Mouse (Mus musculus) limb, embryonic 15.5 days (tissue): ENCODE results near the gene Zbtb7a. TPM values are rescaled to one million over a fixed set of nuclear protein-coding genes. Genes with fewer than 3 reads are reported as not detected.
A peak's percentile ranks its signal among the peaks of the same experiment; 100 is the strongest.
"Not testable (repeated sequence)": the region's sequence is repeated elsewhere in the genome, so short reads cannot be mapped to it uniquely, and the experiment has no call there.

Experiments used
- ATAC-seq: fragments of 200-750 bp; cut with Nextera tagmentation; 2 replicates; pipeline ENCODE4 v1.8.0; 2017; ENCODE audit warnings: low read depth, moderate TSS enrichment; ENCODE audit not compliant: insufficient number of reproducible peaks, low FRiP score, low TSS enrichment
- H3K27ac ChIP-seq: fragments of 300-500 bp; sonication (generic); 2 replicates; pipeline ENCODE4 v1.5.1; 2015; ENCODE audit warnings: moderate library complexity, mild to moderate bottlenecking, inconsistent platforms
- H3K27me3 ChIP-seq: fragments of 300-500 bp; sonication (generic); 2 replicates; pipeline ENCODE4 v1.6.1; 2015; ENCODE audit warnings: inconsistent platforms
- H3K36me3 ChIP-seq: fragments of 300-500 bp; sonication (generic); 2 replicates; pipeline ENCODE4 v1.6.1; 2015; ENCODE audit warnings: inconsistent platforms
- H3K4me1 ChIP-seq: fragments of 300-500 bp; sonication (generic); 2 replicates; pipeline ENCODE4 v1.6.1; 2015; ENCODE audit warnings: inconsistent platforms
- H3K4me2 ChIP-seq: fragments of 300-500 bp; sonication (generic); 2 replicates; pipeline ENCODE4 v1.6.1; 2015; ENCODE audit warnings: mild to moderate bottlenecking, inconsistent platforms
- H3K4me3 ChIP-seq: fragments of 300-500 bp; sonication (generic); 2 replicates; pipeline ENCODE4 v1.5.1; 2015; ENCODE audit warnings: mild to moderate bottlenecking, inconsistent platforms
- H3K9ac ChIP-seq: fragments of 300-500 bp; sonication (generic); 2 replicates; pipeline ENCODE4 v1.6.1; 2015; ENCODE audit warnings: inconsistent platforms
- H3K9me3 ChIP-seq: fragments of 300-500 bp; sonication (generic); 2 replicates; pipeline ENCODE4 v1.6.1; 2016; ENCODE audit warnings: inconsistent platforms
- WGBS: fragments of 180-500 bp; shearing (Covaris S2); methylation state at CpG from one replicate; pipeline ENCODE4 v1.1.7; 2015; 5-methylcytosine and 5-hydroxymethylcytosine counted together
- polyA plus RNA-seq: library from polyadenylated mRNA; unstranded; fragments of >200 nt; fragmentation: Nextera tagmentation; extraction: Ambion mirVana; gene quantifications from 2 replicates; pipeline ENCODE4 v1.2.1, GENCODE M21; 2015

The Zbtb7a gene
- polyA plus RNA-seq, 1 experiment from 2014 or later: 61.4 TPM

DNA sequence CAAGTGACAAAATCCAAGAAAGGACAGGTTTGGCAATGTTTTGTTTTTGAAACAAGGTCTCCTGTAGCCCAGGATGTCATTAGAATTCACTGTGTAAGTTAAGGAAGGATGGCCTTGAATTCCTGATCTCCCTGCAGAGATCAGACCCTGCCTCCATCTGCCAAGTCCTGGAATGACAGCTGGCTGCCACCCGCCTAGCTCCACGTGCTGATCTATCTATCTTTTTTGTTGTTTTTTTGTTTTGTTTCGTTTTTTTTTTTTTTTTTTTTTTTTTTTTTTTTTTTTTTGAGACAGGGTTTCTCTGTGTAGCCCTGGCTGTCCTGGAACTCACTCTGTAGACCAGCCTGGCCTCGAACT is 40.3 kb downstream of the Zbtb7a start:
- Histone ChIP-seq H3K36me3 (peaks cover 26% of the 10 kb centered on the region), H3K4me2 (peak overlapping the region; percentile 49), H3K4me3 (peak overlapping the region; percentile 34), H3K4me1 (peaks cover 59% of the 10 kb centered on the region), H3K27ac (peak overlapping the region; percentile 91)
- 14% methylated on average over 4 of the region's 4 CpGs for WGBS
- ATAC-seq, H3K9ac ChIP-seq, H3K9me3 ChIP-seq, H3K27me3 ChIP-seq: not testable (repeated sequence)

DNA sequence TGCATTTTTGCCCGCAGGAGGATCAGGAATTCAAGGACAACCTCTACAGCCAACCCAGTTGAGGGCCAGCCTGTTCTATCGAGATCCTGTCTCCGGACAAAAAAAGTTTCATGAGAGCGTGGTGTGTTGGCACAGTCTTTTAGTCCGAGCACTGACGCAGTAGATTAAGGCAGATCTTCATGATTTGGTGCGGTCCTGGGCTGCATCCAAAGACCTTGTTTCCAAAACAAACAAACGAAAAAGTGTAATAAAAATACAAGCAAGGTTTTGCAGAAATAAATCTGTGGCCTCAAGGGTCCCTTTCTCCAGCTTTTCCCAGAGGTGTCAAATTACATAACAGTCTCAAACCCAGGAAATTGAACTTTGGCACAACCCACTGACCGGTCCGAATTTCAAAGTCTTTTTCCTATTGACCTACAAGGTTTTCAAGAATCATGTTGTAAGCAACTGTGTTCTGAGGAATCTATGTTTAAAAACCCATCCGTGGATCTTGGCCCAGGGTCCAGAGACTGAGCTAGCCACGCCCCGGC is 41.0 kb downstream of the Zbtb7a start:
- Histone ChIP-seq H3K4me2 (peak overlapping the region; percentile 69), H3K27ac (peak overlapping the region; percentile 91), H3K4me3 (peak overlapping the region; percentile 70), H3K9ac (no peak overlapping the region), H3K36me3 (peaks cover 33% of the 10 kb centered on the region), H3K4me1 (peaks cover 65% of the 10 kb centered on the region), H3K27me3 (no peaks in the 10 kb centered on the region), H3K9me3 (no peaks in the 10 kb centered on the region)
- WGBS: 3% methylated on average over 13 of the region's 13 CpGs
- ATAC-seq: peak; percentile 10; the same call in 1 of the 2 replicates

DNA sequence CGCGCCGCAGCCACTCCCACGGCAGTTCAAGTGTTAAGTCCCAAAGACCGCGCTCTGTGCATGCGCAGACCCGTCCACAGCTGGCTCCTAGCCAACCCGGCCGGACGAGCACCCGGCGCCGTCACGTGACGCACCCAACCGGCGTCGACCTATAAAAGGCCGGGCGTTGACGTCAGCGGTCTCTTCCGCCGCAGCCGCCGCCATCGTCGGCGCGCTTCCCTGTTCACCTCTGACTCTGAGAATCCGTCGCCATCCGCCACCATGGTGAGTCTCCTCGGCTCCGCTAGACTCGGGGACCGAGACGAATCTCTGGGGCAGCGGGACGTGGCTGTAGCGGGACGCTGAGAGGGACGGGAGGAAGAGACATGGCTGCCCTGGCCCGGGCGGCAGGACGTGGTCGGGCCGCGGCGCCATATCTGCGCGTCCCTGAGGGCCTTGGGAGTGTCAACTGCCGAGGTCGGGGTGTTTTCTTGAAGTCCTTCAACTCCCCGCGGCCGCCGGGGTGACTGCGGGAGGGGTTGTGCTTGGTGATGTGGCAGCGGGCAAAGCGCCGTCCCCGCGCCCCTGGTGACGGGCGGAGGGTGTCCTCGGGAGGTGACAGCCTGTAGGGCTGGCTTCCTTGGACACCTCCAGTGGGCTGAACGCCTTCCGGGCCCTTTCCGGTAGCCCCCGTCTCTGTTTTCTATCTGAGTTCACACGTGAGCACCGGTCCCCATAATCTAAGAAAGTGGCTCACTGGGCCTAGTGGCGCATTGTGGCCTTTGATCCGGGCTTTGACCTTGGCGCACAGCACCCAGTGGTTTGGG is 41.6 kb downstream of the Zbtb7a start, which contains the start of gene Eef2:
Gene Eef2 (plus strand): TSS at position 166 of the 806 bp plus-strand sequence.
- ATAC-seq: peak; percentile 78
- no peaks in the 10 kb centered on the region for H3K9me3 ChIP-seq
- peak within 1 kb of the TSS; percentile 91 for H3K27ac ChIP-seq
- H3K4me2 ChIP-seq: peak within 1 kb of the TSS; percentile 69
- no peaks in the 10 kb centered on the region for H3K27me3 ChIP-seq
- H3K9ac ChIP-seq: peak within 1 kb of the TSS; percentile 71
- under 1% methylated on average over 77 of the region's 77 CpGs for WGBS
- H3K36me3 ChIP-seq: peaks cover 40% of the 10 kb centered on the region
- peaks cover 71% of the 10 kb centered on the region for H3K4me1 ChIP-seq
- H3K4me3 ChIP-seq: peak within 1 kb of the TSS; percentile 70

DNA sequence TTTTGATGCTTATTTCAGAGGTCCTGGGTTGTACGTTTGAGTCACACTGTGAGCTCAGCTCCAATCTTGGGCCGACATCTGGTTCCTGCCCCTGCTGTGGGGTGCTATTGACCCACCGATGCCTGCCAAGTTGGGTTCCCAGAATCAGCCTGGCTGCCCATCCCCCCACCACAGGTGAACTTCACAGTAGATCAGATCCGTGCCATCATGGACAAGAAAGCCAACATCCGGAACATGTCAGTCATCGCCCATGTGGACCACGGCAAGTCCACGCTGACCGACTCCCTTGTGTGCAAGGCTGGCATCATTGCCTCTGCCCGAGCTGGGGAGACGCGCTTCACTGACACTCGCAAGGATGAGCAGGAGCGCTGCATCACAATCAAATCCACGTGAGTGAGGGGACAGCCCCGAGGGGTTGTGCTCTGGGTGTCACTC is 42.5 kb downstream of the Zbtb7a start:
- Histone ChIP-seq H3K4me1 (peaks cover 80% of the 10 kb centered on the region), H3K9me3 (no peaks in the 10 kb centered on the region), H3K27ac (peak overlapping the region; percentile 91), H3K9ac (peak overlapping the region; percentile 71), H3K4me2 (peak overlapping the region; percentile 69), H3K4me3 (peak overlapping the region; percentile 70), H3K36me3 (peaks cover 48% of the 10 kb centered on the region), H3K27me3 (no peaks in the 10 kb centered on the region)
- ATAC-seq: no peak
- 14% methylated on average over 16 of the region's 16 CpGs for WGBS

DNA sequence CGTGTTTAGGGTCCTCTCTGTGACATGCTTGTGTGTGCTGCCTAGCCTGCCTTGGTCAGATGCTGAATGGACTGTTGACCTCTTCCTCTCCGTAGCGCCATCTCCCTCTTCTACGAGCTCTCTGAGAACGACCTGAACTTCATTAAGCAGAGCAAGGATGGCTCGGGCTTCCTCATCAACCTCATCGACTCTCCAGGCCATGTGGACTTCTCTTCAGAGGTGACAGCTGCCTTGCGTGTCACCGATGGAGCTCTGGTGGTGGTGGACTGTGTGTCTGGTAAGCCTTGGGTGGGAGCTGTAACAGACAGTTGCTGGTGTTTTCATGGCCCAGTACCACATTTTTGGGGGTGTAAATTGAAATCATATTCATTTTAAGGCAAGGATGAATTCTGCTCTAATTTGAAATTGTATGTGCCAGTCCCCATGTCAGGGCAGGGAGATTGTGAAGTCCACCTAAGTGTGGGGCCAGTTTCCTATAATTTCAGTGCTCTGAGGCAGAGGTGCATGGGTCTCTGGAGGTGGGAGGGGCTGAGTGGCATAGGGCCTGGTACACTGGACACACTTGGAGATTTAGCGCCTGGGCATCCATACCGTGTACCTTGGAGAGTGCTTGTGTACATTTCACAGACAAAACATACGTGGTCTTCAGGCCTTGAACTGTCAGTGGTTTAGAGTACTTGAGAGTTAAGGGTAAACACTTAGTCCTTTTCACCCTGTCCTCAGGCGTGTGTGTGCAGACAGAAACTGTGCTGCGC is 43.1 kb downstream of the Zbtb7a start:
- Histone ChIP-seq H3K27ac (peak overlapping the region; percentile 91; the same call in 1 of the 2 replicates), H3K9me3 (no peaks in the 10 kb centered on the region)
- 65% methylated on average over 14 of the region's 14 CpGs for WGBS

DNA sequence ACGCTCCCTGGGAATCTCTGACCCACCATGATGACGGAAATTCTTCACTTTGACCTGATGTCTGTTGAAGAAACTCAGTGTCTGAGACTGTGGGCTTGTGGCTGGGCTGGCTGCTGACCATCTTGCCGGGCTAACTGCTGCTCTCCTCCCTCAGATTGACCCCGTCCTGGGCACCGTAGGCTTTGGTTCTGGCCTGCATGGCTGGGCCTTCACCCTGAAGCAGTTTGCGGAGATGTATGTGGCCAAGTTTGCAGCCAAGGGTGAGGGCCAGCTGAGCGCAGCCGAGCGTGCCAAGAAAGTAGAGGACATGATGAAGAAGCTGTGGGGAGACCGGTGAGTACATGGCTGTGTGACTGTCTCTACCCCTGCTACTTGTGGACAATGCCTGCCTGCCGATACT is 43.9 kb downstream of the Zbtb7a start:
- 92% methylated on average over 11 of the region's 11 CpGs for WGBS

More for the DNA sequence above, 43.1 kb downstream of the Zbtb7a start:
- no peaks in the 10 kb centered on the region for H3K27me3 ChIP-seq
- ATAC-seq: no peak
- peaks cover 78% of the 10 kb centered on the region for H3K4me1 ChIP-seq
- H3K9ac ChIP-seq: peak overlapping the region; percentile 71; the same call in 1 of the 2 replicates
- H3K4me3 ChIP-seq: peak overlapping the region; percentile 70
- peak overlapping the region; percentile 69 for H3K4me2 ChIP-seq
- H3K36me3 ChIP-seq: peaks cover 49% of the 10 kb centered on the region

DNA sequence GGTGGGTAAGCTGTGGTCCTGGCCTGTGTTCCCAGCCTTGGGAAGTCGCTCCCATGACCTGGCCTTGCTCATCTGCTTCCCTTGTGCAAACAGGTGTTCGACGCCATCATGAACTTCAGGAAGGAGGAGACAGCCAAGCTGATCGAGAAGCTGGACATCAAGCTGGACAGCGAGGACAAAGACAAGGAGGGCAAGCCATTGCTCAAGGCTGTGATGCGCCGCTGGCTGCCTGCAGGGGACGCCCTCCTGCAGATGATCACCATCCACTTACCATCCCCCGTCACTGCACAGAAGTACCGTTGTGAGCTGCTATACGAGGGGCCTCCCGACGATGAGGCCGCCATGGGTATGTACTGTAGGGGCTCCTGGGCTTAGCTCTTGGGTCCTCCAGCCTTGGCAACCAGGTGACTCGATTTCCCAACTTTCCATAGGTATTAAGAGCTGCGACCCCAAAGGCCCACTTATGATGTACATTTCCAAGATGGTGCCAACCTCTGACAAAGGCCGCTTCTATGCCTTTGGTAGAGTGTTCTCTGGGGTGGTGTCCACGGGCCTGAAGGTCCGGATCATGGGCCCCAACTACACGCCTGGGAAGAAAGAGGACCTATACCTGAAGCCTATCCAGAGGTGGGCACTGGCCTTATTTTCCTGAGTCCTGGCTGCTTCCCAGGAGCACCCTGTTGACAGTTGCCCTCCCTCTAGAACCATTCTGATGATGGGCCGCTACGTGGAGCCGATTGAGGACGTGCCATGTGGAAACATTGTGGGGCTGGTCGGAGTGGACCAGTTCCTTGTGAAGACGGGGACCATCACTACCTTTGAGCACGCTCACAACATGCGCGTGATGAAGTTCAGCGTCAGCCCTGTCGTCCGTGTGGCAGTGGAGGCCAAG is 44.7 kb downstream of the Zbtb7a start:
- peak overlapping the region; percentile 55; the same call in 1 of the 2 replicates for H3K27ac ChIP-seq
- peaks cover 57% of the 10 kb centered on the region for H3K36me3 ChIP-seq
- no peaks in the 10 kb centered on the region for H3K9me3 ChIP-seq
- no peak overlapping the region for H3K9ac ChIP-seq
- WGBS: 92% methylated on average over 32 of the region's 32 CpGs
- no peaks in the 10 kb centered on the region for H3K27me3 ChIP-seq
- no peak overlapping the region for H3K4me2 ChIP-seq
- no peak for ATAC-seq
- no peak overlapping the region for H3K4me3 ChIP-seq
- peaks cover 75% of the 10 kb centered on the region for H3K4me1 ChIP-seq

More for the DNA sequence above, 43.9 kb downstream of the Zbtb7a start:
- Histone ChIP-seq H3K27ac (0 out of 2 replicates have a peak overlapping the region, but pooled peaks have one; percentile 23), H3K4me2 (no peak overlapping the region), H3K9me3 (no peaks in the 10 kb centered on the region), H3K4me3 (no peak overlapping the region), H3K4me1 (peaks cover 76% of the 10 kb centered on the region), H3K36me3 (peaks cover 51% of the 10 kb centered on the region), H3K9ac (no peak overlapping the region), H3K27me3 (no peaks in the 10 kb centered on the region)
- no peak for ATAC-seq

DNA sequence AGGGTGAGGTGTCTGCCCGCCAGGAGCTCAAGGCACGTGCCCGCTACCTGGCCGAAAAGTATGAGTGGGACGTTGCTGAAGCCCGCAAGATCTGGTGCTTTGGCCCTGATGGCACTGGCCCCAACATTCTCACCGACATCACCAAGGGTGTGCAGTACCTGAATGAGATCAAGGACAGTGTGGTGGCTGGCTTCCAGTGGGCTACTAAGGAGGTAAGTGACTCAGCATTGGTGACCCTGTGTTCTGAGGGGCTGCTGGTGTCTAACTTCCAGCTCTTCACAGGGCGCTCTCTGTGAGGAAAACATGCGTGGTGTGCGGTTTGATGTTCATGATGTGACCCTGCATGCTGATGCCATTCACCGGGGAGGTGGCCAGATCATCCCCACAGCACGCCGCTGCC is 45.9 kb downstream of the Zbtb7a start:
- H3K27ac ChIP-seq: peak overlapping the region; percentile 54; the same call in 1 of the 2 replicates
- peaks cover 68% of the 10 kb centered on the region for H3K36me3 ChIP-seq
- no peak overlapping the region for H3K4me2 ChIP-seq
- no peak overlapping the region; the same call in 1 of the 2 replicates for H3K4me3 ChIP-seq
- WGBS: 91% methylated on average over 13 of the region's 13 CpGs
- no peak overlapping the region for H3K9ac ChIP-seq
- no peaks in the 10 kb centered on the region for H3K27me3 ChIP-seq
- no peaks in the 10 kb centered on the region for H3K9me3 ChIP-seq
- H3K4me1 ChIP-seq: peaks cover 68% of the 10 kb centered on the region
- ATAC-seq: no peak

DNA sequence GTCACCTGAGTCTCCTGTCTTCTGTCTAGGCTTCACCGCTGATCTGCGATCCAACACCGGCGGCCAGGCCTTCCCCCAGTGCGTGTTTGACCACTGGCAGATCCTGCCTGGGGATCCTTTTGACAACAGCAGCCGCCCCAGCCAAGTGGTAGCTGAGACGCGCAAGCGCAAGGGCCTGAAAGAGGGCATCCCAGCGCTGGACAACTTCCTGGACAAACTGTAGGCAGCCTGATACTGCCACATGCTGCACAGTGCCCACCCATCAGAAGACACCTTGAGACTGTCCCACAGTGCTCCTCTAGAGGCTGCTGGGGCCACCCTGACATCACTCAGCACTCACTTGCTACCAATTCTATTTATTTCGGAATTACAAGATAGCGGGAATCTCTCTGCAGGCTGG is 46.8 kb downstream of the Zbtb7a start:
- H3K27me3 ChIP-seq, H3K4me3 ChIP-seq, ATAC-seq, H3K9ac ChIP-seq, H3K4me2 ChIP-seq, H3K9me3 ChIP-seq: not testable (repeated sequence)
- WGBS: 76% methylated on average over 12 of the region's 12 CpGs
- Histone ChIP-seq H3K27ac (peak overlapping the region; percentile 54), H3K36me3 (peaks cover 74% of the 10 kb centered on the region), H3K4me1 (peaks cover 67% of the 10 kb centered on the region)

DNA sequence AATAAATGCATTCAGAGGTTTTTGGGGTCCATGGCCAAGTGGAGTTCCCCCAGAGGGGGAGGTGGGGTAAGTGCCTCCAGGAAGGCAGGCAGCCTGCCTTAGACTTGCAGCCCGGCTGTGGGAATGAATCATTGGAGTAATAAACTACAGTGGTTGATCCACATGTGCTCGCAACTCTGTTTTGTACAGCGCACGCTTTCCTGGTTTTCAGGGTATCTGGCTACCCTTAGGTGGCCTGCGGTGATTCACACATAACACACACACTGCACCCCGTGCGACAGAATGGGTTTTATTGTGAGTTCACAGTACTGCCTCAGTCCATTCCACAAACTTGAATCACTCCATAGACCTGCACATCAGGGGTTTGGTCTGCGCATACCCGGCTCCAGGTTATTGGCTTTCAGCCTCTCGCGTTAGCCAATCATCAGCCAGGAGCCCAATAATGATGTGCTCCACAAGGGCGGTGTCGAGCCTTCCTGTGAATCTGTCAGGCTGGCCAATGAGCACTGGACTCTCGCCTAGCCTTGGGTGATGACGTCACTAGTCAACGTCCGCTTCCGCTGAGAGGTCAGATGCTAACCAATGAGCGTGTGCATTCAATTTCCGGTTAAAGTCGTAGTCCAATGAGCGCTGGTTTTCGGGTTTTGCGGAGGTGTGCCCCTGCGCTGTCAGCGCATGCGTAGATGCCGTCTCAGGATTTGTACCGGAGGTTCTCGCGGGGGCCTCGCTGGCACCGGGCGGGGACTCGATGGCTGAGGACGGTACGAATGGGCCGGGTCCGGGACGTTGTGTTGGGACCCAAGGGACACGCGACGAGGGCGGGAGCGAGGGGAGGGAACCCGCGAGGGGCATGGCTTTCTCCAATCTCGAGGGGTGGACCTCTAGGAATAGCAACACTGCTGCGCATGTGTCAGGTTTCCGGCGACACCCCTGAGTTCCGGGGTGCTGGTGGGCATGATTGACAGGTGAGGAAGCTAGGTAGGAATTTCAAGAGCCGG is 47.6 kb downstream of the Zbtb7a start, which contains the start of gene Dapk3:
Gene Dapk3 (plus strand): TSS at position 670 of the 998 bp plus-strand sequence.
- Histone ChIP-seq H3K27ac (peak within 1 kb of the TSS; percentile 89), H3K36me3 (peaks cover 81% of the 10 kb centered on the region), H3K4me2 (peak within 1 kb of the TSS; percentile 54), H3K4me1 (peaks cover 64% of the 10 kb centered on the region), H3K9me3 (no peaks in the 10 kb centered on the region), H3K9ac (peak within 1 kb of the TSS; percentile 57), H3K27me3 (no peaks in the 10 kb centered on the region), H3K4me3 (peak within 1 kb of the TSS; percentile 73)
- peak; percentile 92 for ATAC-seq
- 4% methylated on average over 53 of the region's 53 CpGs for WGBS
